Mouse (Mus musculus) liver, embryonic 14.5 days (tissue): ENCODE measurements around the gene Daglb. TPM values are rescaled to one million over a fixed set of nuclear protein-coding genes. Genes with fewer than 3 reads are reported as not detected.
A peak's percentile ranks its signal among the peaks of the same experiment; 100 is the strongest.

ENCODE experiments used
- ATAC-seq: fragments of 200-750 bp; cut with Nextera tagmentation; 2 replicates; pipeline ENCODE4 v1.8.0; 2017; ENCODE audit warnings: moderate number of reproducible peaks, mild to moderate bottlenecking, moderate library complexity; ENCODE audit not compliant: insufficient read depth
- DNase-seq, 3 experiments: peaks; one replicate each; pipeline ENCODE4 v3.0.0-alpha.2; 2012 to 2013; ENCODE audit warnings: low read depth in 3 of 3, low spot score in 3 of 3
- H3K27ac ChIP-seq: fragments of 300-500 bp; sonication (generic); 2 replicates; pipeline ENCODE4 v1.5.1; 2014; ENCODE audit warnings: moderate library complexity, mild to moderate bottlenecking, control low read depth, inconsistent platforms
- H3K27me3 ChIP-seq: fragments of 300-500 bp; sonication (generic); 2 replicates; pipeline ENCODE4 v1.6.1; 2014; ENCODE audit warnings: mild to moderate bottlenecking, low read length, moderate library complexity; ENCODE audit not compliant: control insufficient read depth, insufficient read depth
- H3K36me3 ChIP-seq: fragments of 300-500 bp; sonication (generic); replicated peaks from 2 replicates; pipeline ENCODE4 v1.6.1; 2014; ENCODE audit warnings: low read depth; ENCODE audit not compliant: control insufficient read depth, insufficient read depth
- H3K4me1 ChIP-seq, 2 experiments: fragments of 200-500 bp in 1 of 2; fragments of 300-500 bp in 1 of 2; sonication (generic) in 1 of 2; replicated peaks; 2 replicates each; pipeline ENCODE4 v1.6.1; 2012 to 2014; ENCODE audit warnings: antibody characterized with exemption in 1 of 2, inconsistent platforms in 1 of 2, low read length in 1 of 2; ENCODE audit not compliant: control insufficient read depth in 2 of 2, insufficient read depth in 2 of 2
- H3K4me2 ChIP-seq: fragments of 300-500 bp; sonication (generic); 2 replicates; pipeline ENCODE4 v1.6.1; 2014; ENCODE audit warnings: low read depth, mild to moderate bottlenecking, control low read depth, moderate library complexity
- H3K4me3 ChIP-seq, 2 experiments: fragments of 200-500 bp in 1 of 2; fragments of 300-500 bp in 1 of 2; sonication (generic) in 1 of 2; 2 replicates each; pipeline ENCODE4 v1.5.1; 2012 to 2014; ENCODE audit warnings: low read depth in 2 of 2, low read length in 2 of 2, mild to moderate bottlenecking in 2 of 2, control low read depth in 1 of 2, inconsistent platforms in 1 of 2, moderate library complexity in 1 of 2; ENCODE audit not compliant: insufficient read depth in 1 of 2
- H3K9ac ChIP-seq: fragments of 300-500 bp; sonication (generic); replicated peaks from 2 replicates; pipeline ENCODE4 v1.6.1; 2014; ENCODE audit warnings: mild to moderate bottlenecking, control low read depth, moderate library complexity
- H3K9me3 ChIP-seq: fragments of 300-500 bp; sonication (generic); 2 replicates; pipeline ENCODE4 v1.6.1; 2016; ENCODE audit warnings: low read length, mixed read lengths; ENCODE audit not compliant: control insufficient read depth
- CTCF ChIP-seq: IDR thresholded peaks from 2 replicates; pipeline ENCODE4 v1.5.1; 2016; ENCODE audit warnings: antibody characterized with exemption, low read depth, control low read depth
- EP300 ChIP-seq: IDR thresholded peaks from 2 replicates; pipeline ENCODE4 v1.6.1; 2016; ENCODE audit warnings: antibody characterized with exemption, low read depth
- WGBS: fragments of 180-500 bp; shearing (Covaris S2); extraction: QIAGEN DNeasy Blood & Tissue Kit; methylation state at CpG from one replicate; pipeline ENCODE4 v1.1.7; 2014; ENCODE audit not compliant: insufficient replicate concordance; 5-methylcytosine and 5-hydroxymethylcytosine counted together
- polyA plus RNA-seq, 2 experiments: library from polyadenylated mRNA; depleted of rRNA in 1 of 2; stranded (reverse) in 1 of 2; unstranded in 1 of 2; fragments of >200 nt; fragmentation: Nextera tagmentation in 1 of 2; extraction: Ambion mirVana in 1 of 2; gene quantifications; 2 replicates each; pipeline versions ENCODE4 v1.2.1 to v1.2.3; 2012 to 2014

Daglb gene
- polyA plus RNA-seq, 2 experiments = 4.5 to 4.9 TPM

GRCm38 (mm10) chr5:143471953-143472618 lies 7.7 kb downstream of the Daglb start:
- no peak for ATAC-seq
- 72% methylated on average over 9 of the region's 9 CpGs for WGBS
- peaks cover 0 to 3% of the 10 kb centered on the region in 2 experiments; a peak in 1 of 4 replicates for H3K4me1 ChIP-seq

GRCm38 (mm10) chr5:143475153-143475844 lies 10.9 kb downstream of the Daglb start:
- ATAC-seq (no peak), DNase-seq (no peak)
- Histone ChIP-seq H3K4me1 (peaks cover 0 to 3% of the 10 kb centered on the region in 2 experiments; a peak in 1 of 4 replicates), H3K27ac (no peak overlapping the region), H3K27me3 (no peaks in the 10 kb centered on the region), H3K9ac (no peak overlapping the region), H3K36me3 (peaks cover 26% of the 10 kb centered on the region), H3K4me2 (no peak overlapping the region), H3K4me3 (no peak overlapping the region), H3K9me3 (no peaks in the 10 kb centered on the region)
- WGBS = 81% methylated on average over 20 of the region's 20 CpGs
- TF ChIP-seq CTCF (no peak), EP300 (no peak)

More at GRCm38 (mm10) chr5:143471953-143472618, 7.7 kb downstream of the Daglb start:
- Histone ChIP-seq H3K36me3 (peaks cover 20% of the 10 kb centered on the region), H3K27me3 (no peaks in the 10 kb centered on the region), H3K9ac (no peak overlapping the region), H3K27ac (no peak overlapping the region), H3K4me2 (no peak overlapping the region), H3K4me3 (no peak overlapping the region), H3K9me3 (no peaks in the 10 kb centered on the region)
- no peak for TF ChIP-seq EP300
- TF ChIP-seq CTCF = no peak
- peak in 2 of 3 experiments; percentile 47 to 51 for DNase-seq

DNA sequence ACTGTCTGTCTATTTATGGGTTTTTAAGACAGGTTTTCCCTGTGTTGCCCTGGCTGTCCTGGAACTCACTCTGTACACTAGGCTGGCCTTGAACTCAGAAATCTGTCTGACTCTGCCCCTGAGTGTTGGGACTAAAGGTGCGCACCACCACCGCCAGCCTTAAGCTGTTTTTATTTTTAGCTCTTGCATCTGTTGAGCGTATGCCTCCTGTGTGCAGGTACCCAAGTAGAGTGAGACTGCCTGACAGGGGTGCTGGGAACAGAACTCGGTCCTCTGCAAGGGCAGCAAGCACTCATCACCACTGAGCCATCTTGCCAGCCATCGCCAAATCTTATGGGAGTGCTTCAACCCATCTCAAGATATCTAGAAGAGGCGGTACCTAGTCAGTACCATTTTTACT lies 11.6 kb downstream of the Daglb start:
- DNase-seq = no peak
- no peak for TF ChIP-seq CTCF
- no peak for TF ChIP-seq EP300
- no peak overlapping the region for H3K27ac ChIP-seq
- no peak for ATAC-seq
- peaks cover 0 to 3% of the 10 kb centered on the region in 2 experiments; a peak in 1 of 4 replicates for H3K4me1 ChIP-seq
- no peak overlapping the region for H3K4me3 ChIP-seq
- no peak overlapping the region for H3K9ac ChIP-seq
- no peak overlapping the region for H3K4me2 ChIP-seq
- H3K36me3 ChIP-seq = peaks cover 26% of the 10 kb centered on the region
- 86% methylated on average over 6 of the region's 6 CpGs for WGBS
- H3K27me3 ChIP-seq = no peaks in the 10 kb centered on the region
- H3K9me3 ChIP-seq = no peaks in the 10 kb centered on the region

DNA sequence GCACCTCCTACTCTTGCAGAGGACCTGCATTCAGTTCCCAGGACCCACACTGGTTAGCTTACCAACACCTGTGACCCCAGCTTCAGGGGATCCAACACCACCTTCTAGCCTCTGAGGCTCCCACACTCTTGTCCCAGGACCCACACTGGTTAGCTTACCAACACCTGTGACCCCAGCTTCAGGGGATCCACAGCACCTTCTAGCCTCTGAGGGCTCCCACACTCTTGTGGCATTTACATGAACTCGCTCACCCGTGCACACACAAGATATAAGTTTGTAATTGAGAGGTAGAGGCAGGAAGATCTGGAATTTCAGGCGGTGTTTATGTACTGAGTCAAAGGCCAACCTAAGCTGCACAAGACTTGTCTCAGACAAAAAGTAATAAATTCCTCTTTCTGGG lies 13.5 kb downstream of the Daglb start:
- Histone ChIP-seq H3K4me1 (no peaks in the 10 kb centered on the region), H3K9me3 (no peaks in the 10 kb centered on the region), H3K9ac (no peak overlapping the region), H3K27ac (no peak overlapping the region), H3K4me2 (no peak overlapping the region), H3K4me3 (no peak overlapping the region), H3K36me3 (peaks cover 30% of the 10 kb centered on the region), H3K27me3 (no peaks in the 10 kb centered on the region)
- no peak for TF ChIP-seq CTCF
- TF ChIP-seq EP300 = no peak
- ATAC-seq (no peak), DNase-seq (no peak)
- WGBS = 83% methylated on average over 3 of the region's 3 CpGs

- Histone ChIP-seq H3K4me1 (no peaks in the 10 kb centered on the region), H3K27ac (no peak overlapping the region), H3K36me3 (peaks cover 15% of the 10 kb centered on the region; the same call in 1 of the 2 replicates), H3K4me2 (no peak overlapping the region), H3K4me3 (no peak overlapping the region), H3K9me3 (no peaks in the 10 kb centered on the region), H3K27me3 (no peaks in the 10 kb centered on the region), H3K9ac (no peak overlapping the region)
- WGBS = 50% methylated on average over 5 of the region's 5 CpGs
- DNase-seq (no peak), ATAC-seq (no peak)
- no peak for TF ChIP-seq EP300
- TF ChIP-seq CTCF = no peak
Observed at GRCm38 (mm10) chr5:143484955-143485354, 20.6 kb downstream of the Daglb start.
